Mouse (Mus musculus): Measurements from ENCODE around the gene Agrp.

GRCm38 (mm10) chr8:105636018-105636962 is 903 bp downstream of the Agrp start, which contains the start of gene Ctcf:
- TF ChIP-seq E2F4 (IDR thresholded peaks at IDR 0.05; ENCODE audit: insufficient read depth) (peak; percentile 93), TCF12 (IDR thresholded peaks at IDR 0.05; ENCODE audit: insufficient read depth, poor library complexity, severe bottlenecking) (no peak), POLR2A (IDR thresholded peaks at IDR 0.05; ENCODE audit: insufficient read length, low read depth) (peak; percentile 46)
